Mouse (Mus musculus) liver, embryonic 16.5 days (tissue): ENCODE data around the gene Ercc1. TPM values are rescaled to one million over a fixed set of nuclear protein-coding genes. Genes with fewer than 3 reads are reported as not detected.

Source experiments
- ATAC-seq: fragments of 200-750 bp; cut with Nextera tagmentation; 2 replicates; pipeline ENCODE4 v1.8.0; 2017; ENCODE audit warnings: low read depth, mild to moderate bottlenecking, moderate number of reproducible peaks, moderate library complexity
- H3K27ac ChIP-seq: fragments of 300-500 bp; sonication (generic); 2 replicates; pipeline ENCODE4 v1.5.1; 2014; ENCODE audit warnings: mild to moderate bottlenecking, low read length
- H3K27me3 ChIP-seq: fragments of 300-500 bp; sonication (generic); 2 replicates; pipeline ENCODE4 v1.6.1; 2014; ENCODE audit warnings: low read depth, low read length, mixed read lengths; ENCODE audit not compliant: control insufficient read depth, insufficient read depth
- H3K36me3 ChIP-seq: fragments of 300-500 bp; sonication (generic); 2 replicates; pipeline ENCODE4 v1.6.1; 2014; ENCODE audit warnings: mild to moderate bottlenecking; ENCODE audit not compliant: control insufficient read depth, insufficient read depth
- H3K4me1 ChIP-seq: fragments of 300-500 bp; sonication (generic); 2 replicates; pipeline ENCODE4 v1.6.1; 2014; ENCODE audit warnings: low read depth, low read length, mixed read lengths; ENCODE audit not compliant: control insufficient read depth
- H3K4me2 ChIP-seq: fragments of 300-500 bp; sonication (generic); 2 replicates; pipeline ENCODE4 v1.6.1; 2014; ENCODE audit warnings: low read depth, low read length, mixed read lengths
- H3K4me3 ChIP-seq: fragments of 300-500 bp; sonication (generic); 2 replicates; pipeline ENCODE4 v1.5.1; 2014; ENCODE audit warnings: low read depth, mild to moderate bottlenecking, low read length
- H3K9ac ChIP-seq: fragments of 300-500 bp; sonication (generic); 2 replicates; pipeline ENCODE4 v1.6.1; 2014; ENCODE audit warnings: low read depth, low read length
- H3K9me3 ChIP-seq: fragments of 300-500 bp; sonication (generic); replicated peaks from 2 replicates; pipeline ENCODE4 v1.6.1; 2016; ENCODE audit warnings: low read length; ENCODE audit not compliant: control insufficient read depth
- WGBS: fragments of 180-500 bp; shearing (Covaris S2); extraction: QIAGEN DNeasy Blood & Tissue Kit; methylation state at CpG from one replicate; pipeline ENCODE4 v1.1.7; 2014; ENCODE audit not compliant: insufficient replicate concordance; 5-methylcytosine and 5-hydroxymethylcytosine counted together
- polyA plus RNA-seq: library from polyadenylated mRNA; unstranded; fragments of >200 nt; fragmentation: Nextera tagmentation; extraction: Ambion mirVana; gene quantifications from 2 replicates; pipeline ENCODE4 v1.2.1, GENCODE M21; 2015

Gene Ercc1
- polyA plus RNA-seq, 1 experiment from 2014 or later, result 14.5 TPM

GRCm38 (mm10) chr7:19341250-19341649 is 3.3 kb upstream of the Ercc1 start:
- WGBS, result 22% methylated on average over 10 of the region's 10 CpGs
- H3K27me3 ChIP-seq, result peaks cover 24% of the 10 kb centered on the region
- H3K4me1 ChIP-seq, result peaks cover 23% of the 10 kb centered on the region
- no peaks in the 10 kb centered on the region for H3K36me3 ChIP-seq
- no peak overlapping the region for H3K9ac ChIP-seq
- no peak for ATAC-seq
- H3K27ac ChIP-seq, result no peak overlapping the region
- no peak overlapping the region for H3K4me3 ChIP-seq
- H3K4me2 ChIP-seq, result no peak overlapping the region
- no peaks in the 10 kb centered on the region for H3K9me3 ChIP-seq

GRCm38 (mm10) chr7:19341761-19342409 is 2.7 kb upstream of the Ercc1 start:
- no peaks in the 10 kb centered on the region for H3K36me3 ChIP-seq
- 2% methylated on average over 41 of the region's 41 CpGs for WGBS
- no peak overlapping the region for H3K9ac ChIP-seq
- no peak overlapping the region for H3K27ac ChIP-seq
- peaks cover 23% of the 10 kb centered on the region for H3K4me1 ChIP-seq
- peak overlapping the region; percentile 19; the same call in 1 of the 2 replicates for H3K4me2 ChIP-seq
- H3K9me3 ChIP-seq, result no peaks in the 10 kb centered on the region
- peak overlapping the region; percentile 35 for H3K4me3 ChIP-seq
- peaks cover 24% of the 10 kb centered on the region for H3K27me3 ChIP-seq
- no peak for ATAC-seq

GRCm38 (mm10) chr7:19342481-19343027 is 2.0 kb upstream of the Ercc1 start:
- H3K9ac ChIP-seq, result no peak overlapping the region

GRCm38 (mm10) chr7:19343210-19343808 is 1.3 kb upstream of the Ercc1 start:
- Histone ChIP-seq H3K4me2 (no peak overlapping the region), H3K9me3 (no peaks in the 10 kb centered on the region), H3K36me3 (no peaks in the 10 kb centered on the region), H3K4me1 (peaks cover 21% of the 10 kb centered on the region), H3K27me3 (peaks cover 24% of the 10 kb centered on the region), H3K4me3 (no peak overlapping the region), H3K9ac (no peak overlapping the region), H3K27ac (no peak overlapping the region)
- ATAC-seq, result no peak
- whole genome bisulfite sequencing, result under 1% methylated on average over 11 of the region's 11 CpGs

More at GRCm38 (mm10) chr7:19342481-19343027, 2.0 kb upstream of the Ercc1 start:
- H3K36me3 ChIP-seq, result no peaks in the 10 kb centered on the region
- H3K4me1 ChIP-seq, result peaks cover 23% of the 10 kb centered on the region
- H3K27me3 ChIP-seq, result peaks cover 24% of the 10 kb centered on the region
- H3K9me3 ChIP-seq, result no peaks in the 10 kb centered on the region
- H3K27ac ChIP-seq, result no peak overlapping the region
- peak overlapping the region; percentile 35; the same call in 1 of the 2 replicates for H3K4me3 ChIP-seq
- H3K4me2 ChIP-seq, result peak overlapping the region; percentile 8; the same call in 1 of the 2 replicates
- under 1% methylated on average over 27 of the region's 27 CpGs for WGBS
- no peak for ATAC-seq

GRCm38 (mm10) chr7:19344938-19345471 is 427 bp downstream of the Ercc1 start:
- Histone ChIP-seq H3K36me3 (no peaks in the 10 kb centered on the region), H3K27ac (peak overlapping the region; percentile 56; the same call in 1 of the 2 replicates), H3K27me3 (peaks cover 21% of the 10 kb centered on the region), H3K9ac (peak overlapping the region; percentile 64), H3K9me3 (no peaks in the 10 kb centered on the region), H3K4me2 (peak overlapping the region; percentile 87), H3K4me1 (peaks cover 21% of the 10 kb centered on the region), H3K4me3 (peak overlapping the region; percentile 78)
- WGBS, result under 1% methylated on average over 31 of the region's 31 CpGs
- peak; percentile 95 for ATAC-seq

GRCm38 (mm10) chr7:19349188-19349915 is 4.8 kb downstream of the Ercc1 start:
- Histone ChIP-seq H3K4me3 (no peak overlapping the region), H3K27me3 (no peaks in the 10 kb centered on the region), H3K36me3 (no peaks in the 10 kb centered on the region), H3K27ac (no peak overlapping the region), H3K9me3 (no peaks in the 10 kb centered on the region), H3K4me1 (peaks cover 12% of the 10 kb centered on the region), H3K9ac (no peak overlapping the region), H3K4me2 (no peak overlapping the region)
- ATAC-seq, result no peak
- 69% methylated on average over 13 of the region's 13 CpGs for WGBS

GRCm38 (mm10) chr7:19350221-19350620 is 5.6 kb downstream of the Ercc1 start:
- Histone ChIP-seq H3K27ac (no peak overlapping the region), H3K9me3 (no peaks in the 10 kb centered on the region), H3K9ac (no peak overlapping the region), H3K4me1 (peaks cover 6% of the 10 kb centered on the region), H3K4me2 (no peak overlapping the region), H3K27me3 (no peaks in the 10 kb centered on the region), H3K4me3 (no peak overlapping the region), H3K36me3 (0 out of 2 replicates have a peak, but pooled peaks cover 2% of the 10 kb centered on the region)
- no peak for ATAC-seq
- WGBS, result 88% methylated on average over 8 of the region's 8 CpGs

GRCm38 (mm10) chr7:19354991-19355390 is 10.4 kb downstream of the Ercc1 start:
- Histone ChIP-seq H3K4me2 (no peak overlapping the region), H3K4me3 (no peak overlapping the region), H3K27me3 (no peaks in the 10 kb centered on the region), H3K9me3 (no peaks in the 10 kb centered on the region), H3K36me3 (peaks cover 2% of the 10 kb centered on the region; the same call in 1 of the 2 replicates), H3K4me1 (peaks cover 17% of the 10 kb centered on the region), H3K27ac (no peak overlapping the region), H3K9ac (no peak overlapping the region)
- 82% methylated on average over 5 of the region's 5 CpGs for WGBS
- ATAC-seq, result no peak
